ENCODE assay signal across 13 mouse cellular contexts in genomic region chr9:107577871-107578270, GRCm38 (mm10). TPM values are rescaled to one million over a fixed set of nuclear protein-coding genes. Genes with fewer than 3 reads are reported as not detected.
DNase-seq lines count a peak whose midpoint lies in the region; ATAC-seq and TF ChIP-seq lines count a peak whose summit lies in the region.
"Had no signal": no experiment of that assay in that cellular context is flagged by ENCODE, and none has a peak within 500 bp of the region (broad histone marks: within the 10 kb centered on the region; RNA-seq: fewer than 3 reads in every experiment).

No protein-coding gene starts in this region.

- no peak overlapping the region for H3K27ac ChIP-seq in heart, embryonic 14.5 days (replicated peaks in 1 of 2; ENCODE audit: control insufficient read depth in 1 of 2, insufficient read depth in 1 of 2, low read depth in 2 of 2, low read length in 2 of 2)
- H3K27ac ChIP-seq in heart, embryonic 11.5 days (ENCODE audit: low read depth, low read length), result no peak overlapping the region
- H3K27ac ChIP-seq in liver, adult 2 months (replicated peaks; ENCODE audit: insufficient read depth, low read depth, low read length), result peak overlapping the region; percentile 97
- no peak overlapping the region for H3K27ac ChIP-seq in liver, embryonic 11.5 days (ENCODE audit: low read depth, low read length)
- no peak overlapping the region for H3K27ac ChIP-seq in embryonic facial prominence, embryonic 14.5 days (replicated peaks; ENCODE audit: low read depth, low read length)
- H3K27ac ChIP-seq in stomach, embryonic 14.5 days (ENCODE audit: low read length), result no peak overlapping the region; the same call in 1 of the 2 replicates

- H3K79me2 ChIP-seq in liver, adult 2 months (ENCODE audit: control insufficient read depth, insufficient read depth, low read length), result peaks cover 15% of the 10 kb centered on the region; the same call in 1 of the 2 replicates

- TF ChIP-seq POLR2A in liver, adult 2 months (IDR thresholded peaks at IDR 0.05; ENCODE audit: extremely low read depth, insufficient read depth, low read length), result peak; percentile 44; the same call in 1 of the 2 replicates

- H3K36me3 ChIP-seq in heart, embryonic 14.5 days (ENCODE audit: control insufficient read depth, insufficient read depth, low read length), result peaks cover 21% of the 10 kb centered on the region
- H3K36me3 ChIP-seq in heart, embryonic 11.5 days (ENCODE audit: control insufficient read depth, insufficient read depth, low read length), result peaks cover 5% of the 10 kb centered on the region; the same call in 1 of the 2 replicates
- peaks cover 2% of the 10 kb centered on the region; the same call in 1 of the 2 replicates for H3K36me3 ChIP-seq in liver, adult 2 months (ENCODE audit: control insufficient read depth, insufficient read depth, low read length)
- peaks cover 10% of the 10 kb centered on the region for H3K36me3 ChIP-seq in liver, embryonic 11.5 days (ENCODE audit: control insufficient read depth, insufficient read depth, low read length)
- H3K36me3 ChIP-seq in embryonic facial prominence, embryonic 14.5 days (ENCODE audit: control insufficient read depth, insufficient read depth, low read length), result peaks cover 22% of the 10 kb centered on the region
- peaks cover 9% of the 10 kb centered on the region; the same call in 1 of the 2 replicates for H3K36me3 ChIP-seq in stomach, embryonic 14.5 days (ENCODE audit: control insufficient read depth, insufficient read depth, low read length)

- H3K9me3 ChIP-seq in heart, embryonic 14.5 days (ENCODE audit: control insufficient read depth, low read length), result no peaks in the 10 kb centered on the region
- H3K9me3 ChIP-seq in heart, embryonic 11.5 days (replicated peaks; ENCODE audit: control insufficient read depth, low read length), result no peaks in the 10 kb centered on the region
- no peaks in the 10 kb centered on the region for H3K9me3 ChIP-seq in liver, embryonic 11.5 days (ENCODE audit: control insufficient read depth, low read length)
- no peaks in the 10 kb centered on the region for H3K9me3 ChIP-seq in embryonic facial prominence, embryonic 14.5 days (ENCODE audit: control insufficient read depth, low read length)
- no peaks in the 10 kb centered on the region for H3K9me3 ChIP-seq in stomach, embryonic 14.5 days (ENCODE audit: control insufficient read depth, low read depth, low read length)
- H3K9me3 ChIP-seq: lung, embryonic 15.5 days; midbrain, embryonic 15.5 days had no signal

- peak; percentile 90 for DNase-seq in liver, adult 2 months (ENCODE audit: extremely low read depth, low read depth, low spot score)
- no peak for DNase-seq in liver, embryonic 11.5 days (ENCODE audit: low spot score)
- DNase-seq in embryonic facial prominence, embryonic 14.5 days (ENCODE audit: low spot score), result no peak
- no peak for DNase-seq in layer of hippocampus, postnatal 10 days (ENCODE audit: low spot score in 2 of 2)
- DNase-seq: cerebellum, adult 9-10 months; kidney, adult 11 months; right cerebral cortex, postnatal 4 days; thymus, adult 2 months had no signal

- peaks cover 17 to 29% of the 10 kb centered on the region in 2 experiments for H3K4me1 ChIP-seq in heart, embryonic 14.5 days (ENCODE audit: control insufficient read depth in 2 of 2, insufficient read depth in 2 of 2, low read length in 2 of 2)
- peaks cover 19% of the 10 kb centered on the region for H3K4me1 ChIP-seq in heart, embryonic 11.5 days (ENCODE audit: control insufficient read depth, insufficient read depth, low read length)
- H3K4me1 ChIP-seq in liver, adult 2 months (ENCODE audit: control insufficient read depth, insufficient read depth, low read length), result peaks cover 28% of the 10 kb centered on the region
- peaks cover 31% of the 10 kb centered on the region for H3K4me1 ChIP-seq in liver, embryonic 11.5 days (replicated peaks; ENCODE audit: control insufficient read depth, insufficient read depth, low read length)
- peaks cover 11% of the 10 kb centered on the region for H3K4me1 ChIP-seq in embryonic facial prominence, embryonic 14.5 days (ENCODE audit: control insufficient read depth, insufficient read depth, low read length)
- peaks cover 23% of the 10 kb centered on the region for H3K4me1 ChIP-seq in stomach, embryonic 14.5 days (ENCODE audit: control insufficient read depth, insufficient read depth, low read length)

- TF ChIP-seq CTCF in liver, adult 2 months (IDR thresholded peaks at IDR 0.05; ENCODE audit: low read depth, low read length), result no peak

- no peak overlapping the region for H3K9ac ChIP-seq in heart, embryonic 14.5 days (ENCODE audit: low read length)
- H3K9ac ChIP-seq in heart, embryonic 11.5 days (ENCODE audit: low read depth, low read length), result no peak overlapping the region
- H3K9ac ChIP-seq in liver, adult 2 months (ENCODE audit: low read depth, low read length), result peak overlapping the region; percentile 91
- H3K9ac ChIP-seq in liver, embryonic 11.5 days (ENCODE audit: low read depth, low read length), result no peak overlapping the region
- H3K9ac ChIP-seq in embryonic facial prominence, embryonic 14.5 days (ENCODE audit: low read depth, low read length), result no peak overlapping the region
- H3K9ac ChIP-seq in stomach, embryonic 14.5 days (replicated peaks; ENCODE audit: low read depth, low read length), result no peak overlapping the region
- H3K9ac ChIP-seq: midbrain, embryonic 15.5 days had no signal

- H3K4me3 ChIP-seq in heart, embryonic 14.5 days (ENCODE audit: control insufficient read depth in 1 of 2, insufficient read depth in 1 of 2, low read depth in 1 of 2, low read length in 2 of 2), result no peak overlapping the region
- no peak overlapping the region for H3K4me3 ChIP-seq in heart, embryonic 11.5 days (ENCODE audit: low read depth, low read length)
- peak overlapping the region; percentile 91 for H3K4me3 ChIP-seq in liver, adult 2 months (ENCODE audit: insufficient read depth, low read depth, low read length)
- H3K4me3 ChIP-seq in liver, embryonic 11.5 days (ENCODE audit: low read depth, low read length), result no peak overlapping the region
- H3K4me3 ChIP-seq in embryonic facial prominence, embryonic 14.5 days (ENCODE audit: low read depth, low read length), result no peak overlapping the region
- no peak overlapping the region; the same call in 1 of the 2 replicates for H3K4me3 ChIP-seq in stomach, embryonic 14.5 days (ENCODE audit: low read depth, low read length)
- H3K4me3 ChIP-seq: midbrain, embryonic 15.5 days had no signal

- H3K4me2 ChIP-seq in heart, embryonic 14.5 days (ENCODE audit: low read length), result 0 out of 2 replicates have a peak overlapping the region, but pooled peaks have one; percentile 61
- H3K4me2 ChIP-seq in heart, embryonic 11.5 days, result no peak overlapping the region
- H3K4me2 ChIP-seq in liver, embryonic 11.5 days, result no peak overlapping the region
- peak overlapping the region; percentile 63; the same call in 1 of the 2 replicates for H3K4me2 ChIP-seq in embryonic facial prominence, embryonic 14.5 days (ENCODE audit: low read depth, low read length)
- H3K4me2 ChIP-seq in stomach, embryonic 14.5 days (replicated peaks; ENCODE audit: low read depth, low read length), result peak overlapping the region; percentile 39; the same call in 1 of the 2 replicates

- H3K27me3 ChIP-seq in heart, embryonic 14.5 days (ENCODE audit: control insufficient read depth, insufficient read depth, low read length), result no peaks in the 10 kb centered on the region
- no peaks in the 10 kb centered on the region for H3K27me3 ChIP-seq in heart, embryonic 11.5 days (ENCODE audit: control insufficient read depth, insufficient read depth, low read length)
- no peaks in the 10 kb centered on the region for H3K27me3 ChIP-seq in liver, adult 2 months (ENCODE audit: control insufficient read depth, insufficient read depth, low read length)
- H3K27me3 ChIP-seq in liver, embryonic 11.5 days (replicated peaks; ENCODE audit: control insufficient read depth, insufficient read depth, low read length), result no peaks in the 10 kb centered on the region
- no peaks in the 10 kb centered on the region for H3K27me3 ChIP-seq in embryonic facial prominence, embryonic 14.5 days (replicated peaks; ENCODE audit: control insufficient read depth, insufficient read depth, low read length)
- no peaks in the 10 kb centered on the region for H3K27me3 ChIP-seq in stomach, embryonic 14.5 days (ENCODE audit: control insufficient read depth, insufficient read depth, low read length)
- H3K27me3 ChIP-seq: lung, embryonic 15.5 days; midbrain, embryonic 15.5 days had no signal

- no peak for ATAC-seq in heart, embryonic 14.5 days (ENCODE audit: insufficient number of reproducible peaks, insufficient read depth, low FRiP score, low read depth)
- no peak for ATAC-seq in heart, embryonic 11.5 days (replicated peaks; ENCODE audit: insufficient number of reproducible peaks, low FRiP score, low TSS enrichment)
- no peak for ATAC-seq in liver, embryonic 11.5 days (replicated peaks; ENCODE audit: low FRiP score)
- no peak for ATAC-seq in embryonic facial prominence, embryonic 14.5 days (ENCODE audit: low read depth)
- ATAC-seq in stomach, embryonic 14.5 days (ENCODE audit: insufficient number of reproducible peaks, insufficient read depth, low FRiP score, low read depth), result no peak
- ATAC-seq: midbrain, embryonic 15.5 days had no signal

- 93% methylated on average over 10 of the region's 10 CpGs for WGBS in heart, embryonic 14.5 days
- WGBS in heart, embryonic 11.5 days (ENCODE audit: insufficient replicate concordance), result 87% methylated on average over 10 of the region's 10 CpGs
- 20% methylated on average over 10 of the region's 10 CpGs for WGBS in liver, adult 2 months
- WGBS in liver, embryonic 11.5 days, result 90% methylated on average over 10 of the region's 10 CpGs
- WGBS in embryonic facial prominence, embryonic 14.5 days, result 88% methylated on average over 10 of the region's 10 CpGs
- WGBS in stomach, embryonic 14.5 days, result 91% methylated on average over 10 of the region's 10 CpGs

RNA-seq across cellular contexts. Expression of gene Naa80, which starts 0.8 kb away (rescaled TPM):
- polyA plus RNA-seq in heart, embryonic 14.5 days (2014; fragmentation: Nextera tagmentation; extraction: Ambion mirVana), result 10.0 and 14.9 TPM in 2 replicates
- polyA plus RNA-seq in heart, embryonic 11.5 days (2014; fragmentation: Nextera tagmentation; extraction: Ambion mirVana), result 12.2 and 15.2 TPM in 2 replicates
- 12.3 and 12.8 TPM in 2 replicates for total RNA-seq in liver, adult 2 months (2014; rRNA removed)
- 88.5 and 130 TPM in 2 replicates for polyA plus RNA-seq in liver, adult 2 months (2012; rRNA removed)
- 20.5 and 20.7 TPM in 2 replicates for polyA plus RNA-seq in liver, embryonic 11.5 days (2014; fragmentation: Nextera tagmentation; extraction: Ambion mirVana)
- polyA plus RNA-seq in embryonic facial prominence, embryonic 14.5 days (2014; fragmentation: Nextera tagmentation; extraction: Ambion mirVana), result 15.9 and 18.0 TPM in 2 replicates
- 17.3 and 19.9 TPM in 2 replicates for polyA plus RNA-seq in stomach, embryonic 14.5 days (2014; fragmentation: Nextera tagmentation; extraction: Ambion mirVana)
- 10 to 100 TPM; 10.7 to 11.9 TPM for total RNA-seq in layer of hippocampus, postnatal 10 days (2021)

RNA-seq across cellular contexts. Expression of gene Hyal1, which starts 1.1 kb away (rescaled TPM):
- polyA plus RNA-seq in heart, embryonic 14.5 days (2014; fragmentation: Nextera tagmentation; extraction: Ambion mirVana), result 4.4 and 4.6 TPM in 2 replicates
- polyA plus RNA-seq in heart, embryonic 11.5 days (2014; fragmentation: Nextera tagmentation; extraction: Ambion mirVana), result 3.4 and 3.5 TPM in 2 replicates
- 33.2 TPM in 2 replicates for total RNA-seq in liver, adult 2 months (2014; rRNA removed)
- 35.1 and 43.4 TPM in 2 replicates for polyA plus RNA-seq in liver, adult 2 months (2012; rRNA removed)
- polyA plus RNA-seq in liver, embryonic 11.5 days (2014; fragmentation: Nextera tagmentation; extraction: Ambion mirVana), result 4.2 and 4.6 TPM in 2 replicates
- 5.6 and 6.8 TPM in 2 replicates for polyA plus RNA-seq in embryonic facial prominence, embryonic 14.5 days (2014; fragmentation: Nextera tagmentation; extraction: Ambion mirVana)
- polyA plus RNA-seq in stomach, embryonic 14.5 days (2014; fragmentation: Nextera tagmentation; extraction: Ambion mirVana), result 10.3 and 12.1 TPM in 2 replicates
- total RNA-seq in layer of hippocampus, postnatal 10 days (2021), result 1 to 10 TPM; 3.7 to 4.2 TPM

RNA-seq across cellular contexts. Expression of gene Hyal3, which starts 2.7 kb away (rescaled TPM):
- 0.46 and 0.53 TPM in 2 replicates for polyA plus RNA-seq in heart, embryonic 14.5 days (2014; fragmentation: Nextera tagmentation; extraction: Ambion mirVana)
- polyA plus RNA-seq in heart, embryonic 11.5 days (2014; fragmentation: Nextera tagmentation; extraction: Ambion mirVana), result 0.14 and 0.33 TPM in 2 replicates
- 0.13 and 0.18 TPM in 2 replicates for total RNA-seq in liver, adult 2 months (2014; rRNA removed)
- polyA plus RNA-seq in liver, adult 2 months (2012; rRNA removed), result 0.29 and 0.54 TPM in 2 replicates
- 1.0 and 1.5 TPM in 2 replicates for polyA plus RNA-seq in liver, embryonic 11.5 days (2014; fragmentation: Nextera tagmentation; extraction: Ambion mirVana)
- polyA plus RNA-seq in embryonic facial prominence, embryonic 14.5 days (2014; fragmentation: Nextera tagmentation; extraction: Ambion mirVana), result 1.2 and 1.4 TPM in 2 replicates
- polyA plus RNA-seq in stomach, embryonic 14.5 days (2014; fragmentation: Nextera tagmentation; extraction: Ambion mirVana), result 1.0 and 1.4 TPM in 2 replicates
- total RNA-seq in layer of hippocampus, postnatal 10 days (2021), result 1 to 10 TPM; 1.2 to 1.7 TPM

RNA-seq across cellular contexts. Expression of gene Ifrd2, which starts 9.6 kb away (rescaled TPM):
- polyA plus RNA-seq in heart, embryonic 14.5 days (2014; fragmentation: Nextera tagmentation; extraction: Ambion mirVana), result 44.6 and 45.7 TPM in 2 replicates
- 57.5 and 59.1 TPM in 2 replicates for polyA plus RNA-seq in heart, embryonic 11.5 days (2014; fragmentation: Nextera tagmentation; extraction: Ambion mirVana)
- 21.5 and 32.2 TPM in 2 replicates for total RNA-seq in liver, adult 2 months (2014; rRNA removed)
- polyA plus RNA-seq in liver, adult 2 months (2012; rRNA removed), result 54.6 and 56.2 TPM in 2 replicates
- polyA plus RNA-seq in liver, embryonic 11.5 days (2014; fragmentation: Nextera tagmentation; extraction: Ambion mirVana), result 219 and 230 TPM in 2 replicates
- polyA plus RNA-seq in embryonic facial prominence, embryonic 14.5 days (2014; fragmentation: Nextera tagmentation; extraction: Ambion mirVana), result 46.7 and 52.3 TPM in 2 replicates
- 54.0 and 61.1 TPM in 2 replicates for polyA plus RNA-seq in stomach, embryonic 14.5 days (2014; fragmentation: Nextera tagmentation; extraction: Ambion mirVana)
- total RNA-seq in layer of hippocampus, postnatal 10 days (2021), result 10 to 100 TPM; 13.2 to 14.1 TPM

RNA-seq across cellular contexts. Expression of gene Hyal2, which starts 10.1 kb away (rescaled TPM):
- 94.1 and 103 TPM in 2 replicates for polyA plus RNA-seq in heart, embryonic 14.5 days (2014; fragmentation: Nextera tagmentation; extraction: Ambion mirVana)
- polyA plus RNA-seq in heart, embryonic 11.5 days (2014; fragmentation: Nextera tagmentation; extraction: Ambion mirVana), result 105 and 117 TPM in 2 replicates
- total RNA-seq in liver, adult 2 months (2014; rRNA removed), result 38.4 and 49.0 TPM in 2 replicates
- 64.1 and 66.3 TPM in 2 replicates for polyA plus RNA-seq in liver, adult 2 months (2012; rRNA removed)
- 89.7 and 92.5 TPM in 2 replicates for polyA plus RNA-seq in liver, embryonic 11.5 days (2014; fragmentation: Nextera tagmentation; extraction: Ambion mirVana)
- polyA plus RNA-seq in embryonic facial prominence, embryonic 14.5 days (2014; fragmentation: Nextera tagmentation; extraction: Ambion mirVana), result 106 and 112 TPM in 2 replicates
- 119 and 127 TPM in 2 replicates for polyA plus RNA-seq in stomach, embryonic 14.5 days (2014; fragmentation: Nextera tagmentation; extraction: Ambion mirVana)
- 10 to 100 TPM; 19.8 to 21.0 TPM for total RNA-seq in layer of hippocampus, postnatal 10 days (2021)

Comparison
In these comparisons a context has a peak if more than half of its experiments do, and no peak if none do; other contexts are left out.
1. H3K4me2 ChIP-seq: peak in heart, embryonic 14.5 days (single experiment), embryonic facial prominence, embryonic 14.5 days (single experiment) and stomach, embryonic 14.5 days (single experiment); none in heart, embryonic 11.5 days (single experiment) and liver, embryonic 11.5 days (single experiment).